Mouse (Mus musculus) heart, embryonic 15.5 days (tissue): Measurements from ENCODE around the gene Pus7. TPM values are rescaled to one million over a fixed set of nuclear protein-coding genes. Genes with fewer than 3 reads are reported as not detected.
"Not testable (repeated sequence)": the region's sequence is repeated elsewhere in the genome, so short reads cannot be mapped to it uniquely, and the experiment has no call there.

Experiments
- ATAC-seq: fragments of 200-750 bp; cut with Nextera tagmentation; replicated peaks from 2 replicates; pipeline ENCODE4 v1.8.0; 2017; ENCODE audit warnings: low read depth, moderate TSS enrichment; ENCODE audit not compliant: insufficient number of reproducible peaks, insufficient read depth, low FRiP score
- H3K27ac ChIP-seq: fragments of 300-500 bp; sonication (generic); 2 replicates; pipeline ENCODE4 v1.5.1; 2015; ENCODE audit warnings: mild to moderate bottlenecking, inconsistent platforms
- H3K27me3 ChIP-seq: fragments of 300-500 bp; sonication (generic); 2 replicates; pipeline ENCODE4 v1.6.1; 2015; ENCODE audit warnings: inconsistent platforms
- H3K36me3 ChIP-seq: fragments of 300-500 bp; sonication (generic); 2 replicates; pipeline ENCODE4 v1.6.1; 2015; ENCODE audit warnings: mild to moderate bottlenecking, inconsistent platforms
- H3K4me1 ChIP-seq: fragments of 300-500 bp; sonication (generic); replicated peaks from 2 replicates; pipeline ENCODE4 v1.6.1; 2015; ENCODE audit warnings: inconsistent platforms
- H3K4me2 ChIP-seq: fragments of 300-500 bp; sonication (generic); 2 replicates; pipeline ENCODE4 v1.6.1; 2015; ENCODE audit warnings: inconsistent platforms, mild to moderate bottlenecking, moderate library complexity
- H3K4me3 ChIP-seq: fragments of 300-500 bp; sonication (generic); 2 replicates; pipeline ENCODE4 v1.5.1; 2015; ENCODE audit warnings: mild to moderate bottlenecking, inconsistent platforms
- H3K9ac ChIP-seq: fragments of 300-500 bp; sonication (generic); 2 replicates; pipeline ENCODE4 v1.6.1; 2015; ENCODE audit warnings: mild to moderate bottlenecking, inconsistent platforms
- H3K9me3 ChIP-seq: fragments of 300-500 bp; sonication (generic); replicated peaks from 2 replicates; pipeline ENCODE4 v1.6.1; 2016; ENCODE audit warnings: inconsistent platforms
- WGBS: fragments of 180-500 bp; shearing (Covaris S2); methylation state at CpG from one replicate; pipeline ENCODE4 v1.1.7; 2015; ENCODE audit warnings: mixed read lengths; 5-methylcytosine and 5-hydroxymethylcytosine counted together
- polyA plus RNA-seq: library from polyadenylated mRNA; unstranded; fragments of >200 nt; fragmentation: Nextera tagmentation; extraction: Ambion mirVana; gene quantifications from 2 replicates; pipeline ENCODE4 v1.2.1, GENCODE M21; 2015

The Pus7 gene
- polyA plus RNA-seq, 1 experiment from 2014 or later, result 18.1 TPM

DNA sequence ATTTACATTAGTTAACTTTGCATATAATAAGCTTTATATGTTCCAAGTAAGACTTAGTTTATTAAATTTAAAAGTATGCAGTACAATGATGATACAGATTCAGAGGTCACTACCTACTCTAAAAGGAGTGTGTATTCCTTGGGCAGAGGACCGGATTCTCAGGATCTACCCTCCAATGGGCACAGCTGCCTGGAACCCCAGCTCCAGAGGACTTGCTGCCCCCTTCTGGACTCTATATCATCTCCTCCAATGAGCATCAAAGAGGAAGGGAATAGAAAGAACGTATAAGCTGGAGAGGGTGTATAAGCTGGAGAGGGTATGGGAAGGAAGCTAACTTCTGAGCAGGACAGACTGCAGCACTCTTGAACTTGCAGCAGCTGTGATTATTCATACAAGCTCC, 33.6 kb downstream of the Pus7 start:
- Histone ChIP-seq H3K27ac (no peak overlapping the region), H3K9me3 (no peaks in the 10 kb centered on the region), H3K9ac (no peak overlapping the region), H3K36me3 (peaks cover 26% of the 10 kb centered on the region), H3K27me3 (no peaks in the 10 kb centered on the region), H3K4me1 (no peaks in the 10 kb centered on the region), H3K4me2 (no peak overlapping the region), H3K4me3 (no peak overlapping the region)
- ATAC-seq, result no peak
- WGBS, result 54% methylated on average over 2 of the region's 2 CpGs

- Histone ChIP-seq H3K36me3 (peaks cover 60% of the 10 kb centered on the region), H3K9ac (no peak overlapping the region)
Observed at GRCm38 (mm10) chr5:23743261-23743660, 40.2 kb downstream of the Pus7 start.

GRCm38 (mm10) chr5:23737111-23737510, 46.4 kb downstream of the Pus7 start:
- Histone ChIP-seq H3K9ac (no peak overlapping the region), H3K4me3 (no peak overlapping the region), H3K9me3 (no peaks in the 10 kb centered on the region), H3K27ac (no peak overlapping the region), H3K4me2 (no peak overlapping the region), H3K27me3 (no peaks in the 10 kb centered on the region), H3K4me1 (peaks cover 9% of the 10 kb centered on the region), H3K36me3 (peaks cover 22% of the 10 kb centered on the region; the same call in 1 of the 2 replicates)
- 88% methylated on average over 4 of the region's 4 CpGs for WGBS
- no peak for ATAC-seq

More at GRCm38 (mm10) chr5:23743261-23743660, 40.2 kb downstream of the Pus7 start:
- ATAC-seq, result no peak
- H3K27me3 ChIP-seq, result no peaks in the 10 kb centered on the region
- no peak overlapping the region for H3K4me2 ChIP-seq
- peaks cover 9% of the 10 kb centered on the region for H3K4me1 ChIP-seq
- no peak overlapping the region for H3K4me3 ChIP-seq
- WGBS, result 95% methylated on average over 12 of the region's 12 CpGs
- H3K27ac ChIP-seq, result no peak overlapping the region
- no peaks in the 10 kb centered on the region for H3K9me3 ChIP-seq

- Histone ChIP-seq H3K9ac (no peak overlapping the region), H3K4me3 (no peak overlapping the region), H3K36me3 (peaks cover 15% of the 10 kb centered on the region; the same call in 1 of the 2 replicates), H3K9me3 (no peaks in the 10 kb centered on the region), H3K4me2 (no peak overlapping the region), H3K4me1 (peaks cover 9% of the 10 kb centered on the region), H3K27me3 (no peaks in the 10 kb centered on the region), H3K27ac (no peak overlapping the region)
- no peak for ATAC-seq
- WGBS, result 56% methylated on average over 4 of the region's 4 CpGs
Observed at GRCm38 (mm10) chr5:23736366-23736765, 47.1 kb downstream of the Pus7 start.

DNA sequence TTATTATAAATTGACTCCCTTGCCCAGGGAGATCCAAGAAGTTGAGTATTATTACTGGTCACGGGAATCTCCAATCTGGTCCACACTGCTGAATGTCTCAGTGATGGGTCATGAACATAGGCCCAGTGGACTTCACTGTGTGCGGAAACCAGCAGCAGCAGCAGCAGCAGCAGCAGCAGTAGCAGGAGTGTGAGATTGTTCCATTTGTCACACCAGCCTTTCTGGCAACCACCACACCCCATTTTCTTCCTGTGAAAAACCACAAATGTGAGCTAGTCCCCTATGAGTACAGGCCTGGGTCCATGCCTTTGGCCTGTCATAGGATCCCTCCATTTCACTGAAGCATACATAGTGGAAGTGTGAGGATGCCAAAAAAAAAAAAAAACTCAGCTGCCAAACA, 61.6 kb downstream of the Pus7 start:
- no peaks in the 10 kb centered on the region for H3K27me3 ChIP-seq
- H3K9ac ChIP-seq, result no peak overlapping the region
- H3K4me1 ChIP-seq, result no peaks in the 10 kb centered on the region
- H3K9me3 ChIP-seq, result no peaks in the 10 kb centered on the region
- no peak for ATAC-seq
- H3K27ac ChIP-seq, result no peak overlapping the region
- WGBS, result 91% methylated on average over 2 of the region's 2 CpGs
- H3K36me3 ChIP-seq, result no peaks in the 10 kb centered on the region
- H3K4me3 ChIP-seq, result no peak overlapping the region
- H3K4me2 ChIP-seq, result no peak overlapping the region

GRCm38 (mm10) chr5:23718881-23719328, 64.6 kb downstream of the Pus7 start:
- 78% methylated on average over 4 of the region's 4 CpGs for WGBS
- no peaks in the 10 kb centered on the region for H3K27me3 ChIP-seq
- H3K4me1 ChIP-seq, result no peaks in the 10 kb centered on the region
- H3K9ac ChIP-seq, result no peak overlapping the region
- H3K9me3 ChIP-seq, result no peaks in the 10 kb centered on the region
- no peak overlapping the region for H3K4me3 ChIP-seq
- H3K27ac ChIP-seq, result no peak overlapping the region
- no peak overlapping the region for H3K4me2 ChIP-seq
- no peaks in the 10 kb centered on the region for H3K36me3 ChIP-seq
- ATAC-seq, result no peak

- Histone ChIP-seq H3K9me3 (no peaks in the 10 kb centered on the region), H3K4me2 (no peak overlapping the region), H3K4me1 (no peaks in the 10 kb centered on the region), H3K27me3 (no peaks in the 10 kb centered on the region), H3K4me3 (no peak overlapping the region), H3K36me3 (no peaks in the 10 kb centered on the region), H3K27ac (no peak overlapping the region), H3K9ac (no peak overlapping the region)
- no peak for ATAC-seq
- 55% methylated on average over 1 of the region's 1 CpGs for WGBS
Observed at GRCm38 (mm10) chr5:23718182-23718534, 65.4 kb downstream of the Pus7 start.

GRCm38 (mm10) chr5:23717469-23718181, 65.9 kb downstream of the Pus7 start:
- Histone ChIP-seq H3K4me1 (peaks cover 3% of the 10 kb centered on the region), H3K9me3 (no peaks in the 10 kb centered on the region), H3K27me3 (no peaks in the 10 kb centered on the region), H3K27ac (no peak overlapping the region), H3K9ac (no peak overlapping the region), H3K4me3 (no peak overlapping the region), H3K4me2 (no peak overlapping the region), H3K36me3 (no peaks in the 10 kb centered on the region)
- no peak for ATAC-seq
- 48% methylated on average over 3 of the region's 3 CpGs for WGBS

DNA sequence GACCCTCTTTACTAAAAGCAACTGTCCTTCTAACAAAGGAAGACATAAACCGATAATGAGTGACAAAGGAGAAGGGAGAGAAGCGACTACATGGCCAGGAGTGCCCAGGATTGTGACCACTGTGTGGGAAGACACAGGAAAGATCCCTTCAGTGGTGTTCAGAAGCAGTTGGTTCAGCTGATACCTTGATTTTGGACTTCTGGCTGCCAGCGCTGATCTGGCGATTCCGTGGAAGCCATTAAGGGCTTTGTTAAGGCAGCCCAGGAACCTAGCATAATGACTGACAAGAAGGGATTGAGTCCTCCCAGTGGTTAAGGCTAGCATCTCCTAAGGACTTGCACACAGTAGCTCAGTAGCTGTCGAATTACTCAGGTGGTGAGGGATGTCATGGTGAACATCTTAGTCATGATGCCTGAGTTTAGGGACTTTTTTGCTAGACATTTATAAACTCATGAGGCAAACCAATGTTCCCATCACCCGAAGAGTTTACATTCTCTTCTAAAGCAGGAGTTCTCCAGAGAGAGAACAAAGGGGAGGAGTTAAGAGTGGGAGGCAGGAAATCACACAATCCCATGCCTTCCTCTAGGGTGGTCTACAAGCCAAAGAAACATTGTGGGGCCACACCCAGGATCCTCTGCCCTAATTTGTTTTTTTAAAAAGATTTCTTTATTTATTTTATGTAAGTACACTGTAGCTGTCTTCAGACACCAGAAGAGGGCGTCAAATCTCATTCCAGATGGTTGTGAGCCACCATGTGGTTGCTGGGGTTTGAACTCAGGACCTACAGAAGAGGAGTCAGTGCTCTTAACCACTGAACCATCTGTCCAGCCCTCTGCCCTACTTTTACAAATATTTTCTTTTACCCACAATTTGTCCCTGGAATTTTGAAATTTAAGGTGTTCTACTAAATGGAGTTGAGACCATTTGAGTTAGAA, 69.8 kb downstream of the Pus7 start:
- H3K9me3 ChIP-seq, result peaks cover 5% of the 10 kb centered on the region; the same call in 1 of the 2 replicates
- no peak overlapping the region for H3K4me2 ChIP-seq
- H3K36me3 ChIP-seq, result peaks cover 19% of the 10 kb centered on the region
- H3K27ac ChIP-seq, result no peak overlapping the region
- 87% methylated on average over 8 of the region's 8 CpGs for WGBS
- H3K4me1 ChIP-seq, result peaks cover 7% of the 10 kb centered on the region
- no peak overlapping the region for H3K9ac ChIP-seq
- no peak for ATAC-seq
- H3K4me3 ChIP-seq, result no peak overlapping the region
- H3K27me3 ChIP-seq, result no peaks in the 10 kb centered on the region

- Histone ChIP-seq H3K9me3 (peaks cover 12% of the 10 kb centered on the region), H3K4me1 (peaks cover 7% of the 10 kb centered on the region), H3K27me3 (no peaks in the 10 kb centered on the region), H3K4me3 (peak overlapping the region; percentile 76), H3K27ac (peak overlapping the region; percentile 80), H3K9ac (peak overlapping the region; percentile 76), H3K36me3 (peaks cover 29% of the 10 kb centered on the region), H3K4me2 (peak overlapping the region; percentile 62)
- ATAC-seq, result peak; percentile 99
- 5% methylated on average over 60 of the region's 60 CpGs for WGBS
Observed at GRCm38 (mm10) chr5:23712130-23713001, 71.1 kb downstream of the Pus7 start.

GRCm38 (mm10) chr5:23711671-23712129, 71.8 kb downstream of the Pus7 start:
- H3K4me3 ChIP-seq, result peak overlapping the region; percentile 76
- H3K27me3 ChIP-seq, H3K4me1 ChIP-seq, ATAC-seq: not testable (repeated sequence)
- WGBS, result 51% methylated on average over 6 of the region's 6 CpGs
- peaks cover 36% of the 10 kb centered on the region for H3K36me3 ChIP-seq
- peak overlapping the region; percentile 80 for H3K27ac ChIP-seq
- peak overlapping the region; percentile 62 for H3K4me2 ChIP-seq
- H3K9me3 ChIP-seq, result peaks cover 18% of the 10 kb centered on the region
- H3K9ac ChIP-seq, result peak overlapping the region; percentile 76
